Mouse (Mus musculus): ENCODE measurements at regions not wholly inside any gene's neighbourhood (a gene's known extent, or its start where the extent isn't known, plus 50 kb on each side); places are given as distances from the start of the nearest gene placed in this dataset.

DNA sequence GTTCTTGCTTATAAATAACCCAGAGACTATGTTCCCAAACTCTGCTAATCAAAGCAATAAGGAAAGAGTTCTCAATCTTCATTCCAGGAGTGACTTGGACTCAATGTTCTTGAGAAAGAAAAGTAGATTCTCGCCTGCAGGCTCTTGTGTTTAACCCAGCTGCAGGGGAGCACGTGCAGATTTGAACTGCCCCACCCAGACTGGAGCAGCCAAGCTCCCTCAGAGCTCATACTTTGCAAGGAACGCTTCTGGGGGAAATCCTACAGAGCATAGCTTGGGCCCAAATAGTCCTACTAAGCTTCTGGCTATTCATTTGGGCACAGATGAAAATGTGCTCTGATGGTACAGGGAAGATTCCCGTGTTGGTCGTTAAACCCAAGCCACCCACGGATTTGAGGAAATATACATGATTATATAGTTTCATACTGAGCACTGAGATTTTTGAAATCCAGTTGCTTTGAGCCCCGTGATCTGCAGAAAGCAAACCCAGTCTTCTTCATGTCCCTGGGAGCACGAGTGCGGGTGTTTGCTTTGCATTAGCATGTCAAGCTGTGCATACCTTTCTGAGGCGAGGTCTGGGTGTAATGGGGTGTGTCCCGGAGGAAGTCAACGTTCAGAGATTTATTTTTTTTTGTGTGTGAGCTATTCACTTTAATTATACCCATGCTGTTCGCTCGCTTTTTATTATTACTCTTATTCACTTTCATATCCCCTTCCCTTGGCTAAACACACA lies 99.1 kb upstream of the Trp63 start:
- DNase-seq (ENCODE audit: low spot score in 2 of 2), result no peak

DNA sequence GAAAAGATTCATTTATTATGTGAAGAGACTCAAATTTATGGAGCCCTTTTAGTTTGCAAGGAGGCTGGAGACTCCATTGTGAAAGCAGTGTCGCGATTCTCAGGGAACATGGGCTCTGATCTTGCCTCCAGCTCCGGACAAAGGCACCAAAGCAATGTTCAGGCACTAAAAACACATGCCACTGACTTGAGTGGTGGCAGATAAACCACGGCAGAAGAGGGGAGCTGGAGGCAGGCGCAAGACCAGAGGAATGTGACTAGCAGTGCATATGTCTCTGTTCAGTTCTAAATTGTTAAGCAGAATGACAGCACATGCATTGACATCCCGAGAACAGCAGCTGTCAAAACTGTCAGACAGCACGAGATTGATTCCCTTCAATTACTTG lies 98.5 kb upstream of the Trp63 start:
- DNase-seq (ENCODE audit: low spot score in 2 of 2), result no peak

DNA sequence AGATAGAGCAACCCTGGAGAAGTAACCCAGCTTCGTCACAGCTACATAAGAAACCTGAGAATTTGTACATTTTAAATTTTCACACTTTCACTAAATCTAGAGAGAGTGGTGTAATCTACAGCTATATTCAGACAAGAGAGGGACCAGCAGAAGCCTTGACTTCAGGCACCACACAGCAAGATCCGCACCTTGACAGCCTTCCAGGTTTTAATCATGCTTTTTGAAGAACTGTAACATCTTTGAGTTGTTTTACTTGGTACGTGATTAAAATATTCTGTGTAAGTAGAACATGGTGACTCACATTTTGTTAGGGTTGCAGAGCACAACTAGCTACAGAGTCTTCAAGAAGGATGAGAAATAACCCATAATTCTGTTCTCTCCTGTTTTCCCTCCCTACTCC lies 97.6 kb upstream of the Trp63 start:
- peak; percentile 36 to 70 for DNase-seq (ENCODE audit: low spot score in 2 of 2)

DNA sequence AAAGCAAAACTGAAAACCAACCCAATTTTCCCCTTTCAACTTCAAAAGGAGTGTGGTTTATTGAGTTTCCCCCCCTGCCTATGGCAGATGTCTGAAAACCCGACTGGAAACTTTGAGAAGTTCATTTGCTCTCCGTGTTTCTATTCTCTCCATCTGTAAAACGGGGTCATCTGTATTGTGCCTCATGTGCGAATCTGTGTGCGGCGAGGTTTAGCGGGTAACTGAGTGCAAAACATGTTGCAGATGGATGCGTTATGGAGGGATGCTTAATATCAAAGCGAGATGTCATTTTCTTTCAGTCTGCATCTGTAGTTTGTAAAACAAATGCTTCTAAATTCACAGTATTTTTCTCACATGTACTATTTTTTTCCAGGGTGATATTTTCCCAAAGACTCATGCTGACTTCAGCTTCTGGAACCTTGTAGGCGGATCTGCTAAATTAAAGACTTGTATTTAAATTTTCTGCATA lies 95.7 kb upstream of the Trp63 start:
- DNase-seq (ENCODE audit: low spot score in 2 of 2), result peak; percentile 42 to 68

DNA sequence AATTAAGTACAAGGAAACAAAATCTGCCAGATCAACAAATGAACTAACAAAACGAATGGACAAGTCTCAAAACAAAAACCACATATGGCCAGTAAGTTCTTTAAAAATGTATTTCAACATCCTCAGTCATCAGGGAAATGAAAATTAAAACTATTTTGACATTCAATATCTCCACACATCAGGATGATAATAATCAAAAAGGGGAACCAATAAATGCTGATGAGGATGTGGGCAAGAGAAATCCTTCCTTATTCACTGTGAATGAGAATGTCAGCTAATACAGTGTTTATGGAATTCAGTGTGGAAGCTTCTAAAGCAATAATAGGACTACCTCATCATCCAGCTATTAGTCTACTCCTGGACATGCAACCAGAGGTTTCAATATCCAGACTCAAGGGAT lies 86.1 kb upstream of the Trp63 start:
- DNase-seq (ENCODE audit: low spot score in 2 of 2), result no peak

DNA sequence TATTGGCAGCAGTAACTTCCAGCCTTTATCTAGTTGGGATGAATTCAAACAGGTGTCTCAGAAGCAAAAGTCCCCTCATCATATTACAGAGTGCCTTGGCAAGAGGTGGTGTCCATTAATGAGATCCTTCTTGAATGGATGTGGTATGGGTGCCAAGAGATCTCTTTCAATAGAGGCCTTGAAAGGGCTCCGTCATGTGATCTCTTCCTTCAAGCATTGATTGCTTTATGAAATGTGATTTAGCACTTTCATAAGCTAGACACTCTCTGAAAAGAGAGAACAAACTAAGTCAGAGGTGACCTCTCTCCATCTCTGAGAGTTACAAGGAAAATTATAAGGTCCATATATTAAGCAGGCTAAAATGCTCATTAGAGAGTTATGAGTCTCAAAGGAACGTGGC lies 80.4 kb upstream of the Trp63 start:
- DNase-seq (ENCODE audit: low spot score in 2 of 2), result no peak

DNA sequence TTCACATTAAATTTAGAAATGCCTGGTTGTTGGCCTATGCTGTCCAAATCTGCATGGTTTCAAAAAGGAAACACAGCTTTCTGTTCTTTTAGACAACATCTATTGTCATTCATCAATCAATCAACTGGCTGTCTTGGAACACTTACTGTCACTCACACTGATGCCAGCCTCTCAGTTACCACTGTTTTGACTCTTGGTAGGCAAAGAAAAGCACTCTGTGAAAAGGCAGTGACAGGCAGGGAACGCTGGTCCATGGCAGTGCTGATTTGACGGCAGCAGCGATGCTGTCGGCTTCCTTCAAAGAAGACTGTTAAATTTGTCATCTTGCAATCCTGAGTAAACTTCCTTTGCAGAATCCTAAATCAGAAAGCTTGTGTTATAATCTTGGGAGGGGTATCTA lies 68.3 kb upstream of the Trp63 start:
- DNase-seq (ENCODE audit: low spot score in 2 of 2), result no peak

DNA sequence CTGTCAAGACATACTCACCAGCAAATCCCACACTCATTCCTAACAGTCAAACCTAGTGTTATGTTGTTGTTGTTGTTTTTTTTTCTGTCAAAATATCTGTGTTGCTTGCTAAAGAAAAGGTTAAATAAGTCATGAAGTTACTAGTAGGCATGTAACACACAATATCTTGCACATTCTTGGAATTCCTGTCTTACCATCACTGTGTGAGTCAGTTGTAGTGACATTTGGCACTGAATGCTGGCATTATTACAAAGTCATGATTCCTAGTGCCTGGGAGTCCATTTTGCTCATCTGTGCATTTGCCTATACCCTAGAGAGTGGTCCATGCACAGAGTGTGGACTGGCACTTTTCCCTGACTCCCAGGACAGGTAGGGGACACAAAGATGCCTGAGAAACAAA lies 67.9 kb upstream of the Trp63 start:
- no peak for DNase-seq (ENCODE audit: low spot score in 2 of 2)

DNA sequence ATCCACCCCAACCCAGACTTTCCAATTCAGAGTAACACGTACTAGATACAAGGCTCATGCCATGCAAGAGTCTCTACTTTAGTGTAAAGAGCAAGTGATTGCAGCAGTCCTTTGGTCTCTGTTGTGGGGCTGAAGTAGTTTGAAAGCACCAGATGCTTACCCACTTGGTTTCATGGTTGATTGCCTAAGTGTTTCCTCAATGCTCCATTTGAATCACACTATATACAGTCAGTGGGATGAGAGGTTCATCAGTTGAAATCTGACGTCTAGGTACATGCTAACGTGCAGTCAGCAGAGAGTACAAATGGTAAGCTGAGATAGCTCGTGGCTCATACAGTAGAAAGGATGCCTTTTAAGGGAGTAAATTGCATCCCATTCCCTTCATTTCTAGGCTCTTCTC lies 64.7 kb upstream of the Trp63 start:
- DNase-seq (ENCODE audit: low spot score in 2 of 2), result no peak

DNA sequence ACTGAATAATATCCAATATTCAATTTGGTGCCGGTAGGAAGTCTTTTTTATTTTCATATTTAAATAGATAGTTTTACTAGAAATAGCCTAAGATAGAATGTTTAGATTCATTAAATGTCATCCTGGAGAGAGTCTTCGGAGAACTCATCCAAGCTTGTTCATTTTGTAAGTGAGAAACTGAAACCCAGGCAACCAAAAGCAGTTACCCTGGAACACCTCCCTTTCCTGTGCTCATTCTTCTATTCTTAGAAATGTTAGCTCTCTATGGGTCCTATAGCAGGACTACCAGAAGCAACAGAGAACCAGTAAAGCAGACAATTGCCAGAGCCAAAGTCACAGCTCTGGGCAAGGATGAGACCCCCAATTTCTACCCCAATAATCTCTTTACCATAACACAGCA lies 60.9 kb upstream of the Trp63 start:
- peak in 1 of 2 experiments; percentile 20 for DNase-seq (ENCODE audit: low spot score in 2 of 2)

DNA sequence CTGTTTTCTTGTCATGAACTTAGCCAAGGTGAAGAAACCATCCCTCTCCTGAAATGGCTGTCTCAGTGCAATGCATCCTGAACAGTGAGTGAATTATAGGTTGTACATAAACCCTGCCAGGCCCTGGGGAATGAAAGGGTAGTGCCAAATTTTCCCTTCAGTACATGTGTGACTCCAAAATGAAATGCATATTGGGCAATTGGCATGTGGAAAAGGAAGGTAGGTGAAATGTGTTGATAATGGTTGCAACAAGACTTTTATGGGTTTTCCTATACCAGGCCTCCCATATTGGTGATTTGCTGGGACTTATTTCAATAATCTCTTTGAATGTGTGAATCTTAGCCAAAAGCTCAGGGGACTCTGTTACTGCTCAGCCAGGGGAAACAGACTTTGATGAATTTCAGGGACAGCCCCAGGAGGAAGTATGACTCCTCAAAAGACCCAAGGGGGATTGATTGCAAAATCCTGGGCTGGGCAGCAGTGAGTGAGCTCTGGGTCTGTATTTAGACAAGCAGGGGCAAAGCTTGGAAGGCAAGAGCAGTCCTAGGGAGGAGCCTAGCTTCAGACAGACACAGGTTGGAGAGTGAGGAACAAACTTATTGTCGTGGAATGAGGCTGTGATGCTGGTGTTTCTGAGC lies 59.5 kb upstream of the Trp63 start:
- DNase-seq (ENCODE audit: low spot score in 2 of 2), result no peak

DNA sequence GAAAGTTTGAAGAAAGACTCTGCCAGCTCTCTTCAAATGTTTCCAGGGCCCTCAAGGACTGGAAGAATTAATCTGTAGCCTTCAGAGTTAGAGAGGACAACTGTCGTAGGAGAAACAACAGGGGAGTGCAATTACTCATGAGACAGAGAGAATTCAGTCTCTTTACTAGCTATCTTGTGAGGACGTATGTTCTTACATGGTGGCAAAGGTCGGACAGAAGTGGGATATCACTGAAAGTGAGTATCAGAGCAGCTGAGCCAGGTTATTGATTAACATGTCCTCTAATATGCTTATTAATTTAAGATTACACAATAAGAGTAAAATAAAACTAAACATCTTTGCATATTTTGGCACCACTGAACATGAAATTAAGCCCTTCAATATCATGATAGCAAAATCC lies 53.8 kb upstream of the Trp63 start:
- no peak for DNase-seq (ENCODE audit: low spot score in 2 of 2)

DNA sequence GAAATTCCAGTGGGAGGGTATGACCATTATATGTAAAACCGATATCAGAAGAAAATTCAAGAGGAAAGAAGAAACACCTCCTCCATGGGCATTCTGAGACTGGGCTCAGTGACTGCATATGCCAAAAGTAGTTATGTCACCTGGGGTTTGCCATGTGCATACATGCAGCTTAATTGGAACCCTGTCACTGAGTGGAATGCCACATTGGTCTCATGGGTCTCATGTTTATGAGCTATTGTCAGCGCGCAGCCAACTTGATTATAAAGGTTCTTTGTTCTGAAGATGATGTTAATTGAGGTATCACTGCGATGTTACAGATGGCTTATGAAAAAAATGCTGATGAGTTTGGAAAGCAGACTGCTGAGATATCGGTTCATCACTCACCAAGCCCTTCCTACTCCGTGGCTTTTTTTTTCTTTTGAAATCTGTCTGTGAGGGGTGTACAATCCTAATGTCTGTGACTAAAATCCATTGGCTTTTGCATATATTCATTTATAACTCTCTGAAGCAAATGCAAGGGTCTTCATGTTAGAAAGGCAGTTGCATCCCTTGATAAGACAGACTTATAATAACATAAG lies 52.3 kb upstream of the Trp63 start:
- DNase-seq (ENCODE audit: low spot score in 2 of 2), result no peak
